Mouse (Mus musculus): ENCODE data around the gene Dhx38. TPM values are rescaled to one million over a fixed set of nuclear protein-coding genes. Genes with fewer than 3 reads are reported as not detected.

Gene Dhx38
- polyA plus RNA-seq, 1 experiment from 2014 or later, result 23.3 TPM

GRCm38 (mm10) chr8:109542748-109543519 lies 22.7 kb downstream of the Dhx38 start:
- no peak for ATAC-seq
- no peaks in the 10 kb centered on the region for H3K9me3 ChIP-seq (replicated peaks)
- WGBS, result 83% methylated on average over 8 of the region's 8 CpGs
- H3K4me1 ChIP-seq, result no peaks in the 10 kb centered on the region
- H3K27me3 ChIP-seq, result no peaks in the 10 kb centered on the region
- H3K9ac ChIP-seq, result no peak overlapping the region
- peaks cover 18% of the 10 kb centered on the region for H3K36me3 ChIP-seq (ENCODE audit: poor library complexity, severe bottlenecking)
- H3K4me2 ChIP-seq, result no peak overlapping the region
- H3K4me3 ChIP-seq, result no peak overlapping the region
- H3K27ac ChIP-seq, result no peak overlapping the region

DNA sequence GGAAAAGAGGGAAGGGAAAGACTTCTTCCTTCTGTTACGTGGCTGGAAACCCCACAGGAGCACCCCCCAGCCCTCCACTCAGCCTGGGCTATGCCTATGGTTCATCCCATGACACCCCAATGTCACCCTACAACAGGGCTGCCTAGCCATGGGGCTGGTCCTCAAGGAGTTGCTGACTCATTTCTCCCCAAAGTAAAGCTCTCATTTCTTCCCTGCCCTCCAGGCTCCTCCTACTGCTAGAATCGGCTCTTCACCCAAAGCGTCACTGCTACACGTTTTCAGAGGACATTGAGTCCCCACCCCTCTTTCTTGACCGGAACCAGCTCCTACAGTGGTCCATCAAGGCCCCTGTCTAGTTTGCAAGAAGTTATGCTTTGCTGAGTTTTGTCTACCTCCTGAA lies 23.5 kb downstream of the Dhx38 start:
- H3K4me3 ChIP-seq, result no peak overlapping the region
- H3K9me3 ChIP-seq (replicated peaks), result no peaks in the 10 kb centered on the region
- no peak overlapping the region for H3K4me2 ChIP-seq
- peaks cover 11% of the 10 kb centered on the region for H3K36me3 ChIP-seq (ENCODE audit: poor library complexity, severe bottlenecking)
- 75% methylated on average over 5 of the region's 5 CpGs for WGBS
- H3K27me3 ChIP-seq, result no peaks in the 10 kb centered on the region
- ATAC-seq, result no peak
- H3K27ac ChIP-seq, result no peak overlapping the region
- no peak overlapping the region for H3K9ac ChIP-seq
- no peaks in the 10 kb centered on the region for H3K4me1 ChIP-seq

GRCm38 (mm10) chr8:109536703-109537102 lies 29.0 kb downstream of the Dhx38 start:
- H3K4me1 ChIP-seq, result no peaks in the 10 kb centered on the region
- WGBS, result 6% methylated on average over 5 of the region's 5 CpGs
- no peak overlapping the region for H3K9ac ChIP-seq
- ATAC-seq, result peak; percentile 78
- H3K36me3 ChIP-seq (ENCODE audit: poor library complexity, severe bottlenecking), result no peaks in the 10 kb centered on the region
- H3K9me3 ChIP-seq (replicated peaks), result no peaks in the 10 kb centered on the region
- H3K27me3 ChIP-seq, result no peaks in the 10 kb centered on the region
- H3K4me2 ChIP-seq, result peak overlapping the region; percentile 29; the same call in 1 of the 2 replicates
- no peak overlapping the region; the same call in 1 of the 2 replicates for H3K27ac ChIP-seq
- no peak overlapping the region for H3K4me3 ChIP-seq

GRCm38 (mm10) chr8:109535140-109535990 lies 30.3 kb downstream of the Dhx38 start:
- Histone ChIP-seq H3K27me3 (no peaks in the 10 kb centered on the region), H3K9me3 (replicated peaks) (no peaks in the 10 kb centered on the region), H3K27ac (no peak overlapping the region), H3K4me3 (no peak overlapping the region), H3K9ac (no peak overlapping the region), H3K4me2 (no peak overlapping the region), H3K4me1 (no peaks in the 10 kb centered on the region), H3K36me3 (ENCODE audit: poor library complexity, severe bottlenecking) (no peaks in the 10 kb centered on the region)
- WGBS, result 92% methylated on average over 19 of the region's 19 CpGs
- no peak for ATAC-seq

- ATAC-seq, result no peak
- H3K27ac ChIP-seq, result no peak overlapping the region
Measured at GRCm38 (mm10) chr8:109524008-109524407, 41.7 kb downstream of the Dhx38 start.

DNA sequence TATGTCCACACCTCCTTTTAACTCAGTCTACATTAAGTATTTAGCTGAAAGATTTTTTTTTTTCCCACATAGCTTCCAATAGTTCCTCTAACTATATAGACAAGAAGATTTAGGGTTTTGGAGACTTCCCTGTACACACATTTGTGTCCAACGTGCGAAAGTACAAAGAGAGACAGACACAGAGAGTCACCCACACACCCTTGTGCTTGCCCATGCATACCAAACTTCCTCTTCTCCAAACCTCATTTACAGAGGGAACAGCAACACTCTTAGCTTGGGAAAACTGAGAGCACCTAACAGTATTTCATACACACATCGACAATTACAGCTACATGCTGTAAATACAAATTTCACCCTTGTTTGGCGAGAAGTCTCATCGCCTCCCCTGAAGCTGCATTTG lies 60.1 kb downstream of the Dhx38 start:
- no peak overlapping the region for H3K4me2 ChIP-seq
- no peak overlapping the region for H3K4me3 ChIP-seq
- H3K9ac ChIP-seq, result no peak overlapping the region
- no peaks in the 10 kb centered on the region for H3K4me1 ChIP-seq
- no peaks in the 10 kb centered on the region for H3K9me3 ChIP-seq (replicated peaks)
- no peaks in the 10 kb centered on the region for H3K36me3 ChIP-seq (ENCODE audit: poor library complexity, severe bottlenecking)
- no peak for ATAC-seq
- no peaks in the 10 kb centered on the region for H3K27me3 ChIP-seq
- H3K27ac ChIP-seq, result no peak overlapping the region
- 94% methylated on average over 5 of the region's 5 CpGs for WGBS

More at GRCm38 (mm10) chr8:109524008-109524407, 41.7 kb downstream of the Dhx38 start:
- Histone ChIP-seq H3K36me3 (ENCODE audit: poor library complexity, severe bottlenecking) (no peaks in the 10 kb centered on the region), H3K4me1 (no peaks in the 10 kb centered on the region), H3K4me3 (no peak overlapping the region), H3K9ac (no peak overlapping the region), H3K9me3 (replicated peaks) (no peaks in the 10 kb centered on the region), H3K27me3 (no peaks in the 10 kb centered on the region), H3K4me2 (no peak overlapping the region)
- 82% methylated on average over 2 of the region's 2 CpGs for WGBS

DNA sequence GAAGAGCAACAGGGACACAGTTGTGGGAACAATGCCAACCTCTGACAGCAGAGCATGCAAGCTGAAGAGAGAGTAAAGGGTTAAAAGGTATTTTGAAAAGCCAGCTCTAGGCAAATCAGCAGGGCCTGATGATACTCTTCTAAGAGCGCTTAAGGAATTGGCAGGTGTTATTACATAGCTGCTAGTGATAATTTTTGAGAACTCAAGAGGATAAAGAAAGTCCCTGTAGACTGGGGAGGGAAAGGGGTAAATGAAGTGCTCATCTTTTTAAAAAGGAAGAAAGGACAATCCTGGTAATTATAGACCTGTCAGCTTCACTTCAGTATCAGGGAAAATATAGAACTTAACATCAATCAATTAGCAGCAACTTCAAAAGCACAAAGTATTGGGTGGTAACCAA lies 62.1 kb downstream of the Dhx38 start:
- H3K36me3 ChIP-seq (ENCODE audit: poor library complexity, severe bottlenecking), result no peaks in the 10 kb centered on the region
- H3K27me3 ChIP-seq, result no peaks in the 10 kb centered on the region
- H3K4me3 ChIP-seq, result no peak overlapping the region
- H3K4me1 ChIP-seq, result 0 out of 2 replicates have a peak, but pooled peaks cover 3% of the 10 kb centered on the region
- H3K9ac ChIP-seq, result no peak overlapping the region
- WGBS, result 56% methylated on average over 1 of the region's 1 CpGs
- no peaks in the 10 kb centered on the region for H3K9me3 ChIP-seq (replicated peaks)
- no peak overlapping the region for H3K27ac ChIP-seq
- no peak overlapping the region for H3K4me2 ChIP-seq
- ATAC-seq, result no peak

DNA sequence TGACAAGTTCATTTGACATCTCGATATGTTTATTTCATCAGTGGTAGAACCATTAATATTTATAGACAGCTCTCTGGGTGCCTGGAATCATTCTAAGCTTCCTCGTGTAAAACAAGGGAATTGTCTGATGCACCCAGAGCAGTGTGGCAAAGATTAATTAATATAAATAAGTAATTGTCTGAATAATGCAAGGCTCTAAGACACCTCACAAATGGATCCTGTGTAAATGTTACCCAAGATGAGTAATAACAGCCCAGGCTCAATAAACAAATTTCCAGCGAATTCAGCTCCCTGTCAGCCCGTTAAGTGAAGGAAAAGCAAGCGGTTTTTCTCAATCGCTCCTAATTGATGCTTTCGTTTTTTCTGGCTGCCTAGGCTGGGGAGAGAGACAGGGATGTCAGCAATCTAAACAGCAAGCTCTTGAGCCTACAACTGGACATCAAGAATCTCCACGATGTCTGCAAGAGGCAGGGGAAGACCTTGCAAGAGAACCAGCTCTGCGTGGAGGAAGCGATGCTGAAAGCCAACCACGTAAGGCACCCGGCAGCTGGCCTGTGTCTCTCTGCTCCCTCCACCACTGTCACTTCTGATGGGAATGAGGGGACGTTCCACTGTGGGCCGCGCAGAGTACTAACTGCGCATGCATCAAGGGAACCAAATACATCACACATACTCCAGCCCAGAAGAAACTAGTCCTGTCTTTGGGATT lies 66.5 kb downstream of the Dhx38 start:
- Histone ChIP-seq H3K27me3 (no peaks in the 10 kb centered on the region), H3K36me3 (ENCODE audit: poor library complexity, severe bottlenecking) (no peaks in the 10 kb centered on the region), H3K9me3 (replicated peaks) (no peaks in the 10 kb centered on the region), H3K4me3 (no peak overlapping the region), H3K27ac (no peak overlapping the region; the same call in 1 of the 2 replicates), H3K4me1 (0 out of 2 replicates have a peak, but pooled peaks cover 12% of the 10 kb centered on the region), H3K4me2 (no peak overlapping the region), H3K9ac (no peak overlapping the region)
- no peak for ATAC-seq
- 81% methylated on average over 16 of the region's 16 CpGs for WGBS

Other genes starting within 250 kb of the Dhx38 start
- 0.32 and 0.44 TPM in 2 replicates for gene Pmfbp1, start 71.8 kb downstream of the Dhx38 start, polyA plus RNA-seq (2015; fragmentation: Nextera tagmentation; extraction: Ambion mirVana)
- 28.1 and 29.8 TPM in 2 replicates for gene Txnl4b, start within 50 bp of the Dhx38 start, polyA plus RNA-seq (2015; fragmentation: Nextera tagmentation; extraction: Ambion mirVana)
- gene Hp, start 13.3 kb upstream of the Dhx38 start, polyA plus RNA-seq (2015; fragmentation: Nextera tagmentation; extraction: Ambion mirVana), result 0.53 TPM in 1 of 2 replicates, not detected in the other
- gene Dhodh, start 42.8 kb upstream of the Dhx38 start, polyA plus RNA-seq (2015; fragmentation: Nextera tagmentation; extraction: Ambion mirVana), result 33.7 and 37.7 TPM in 2 replicates
- 0.09 and 0.12 TPM in 2 replicates for gene Pkd1l3, start 48.7 kb upstream of the Dhx38 start, polyA plus RNA-seq (2015; fragmentation: Nextera tagmentation; extraction: Ambion mirVana)
- 165 and 177 TPM in 2 replicates for gene Ist1, start 127.4 kb upstream of the Dhx38 start, polyA plus RNA-seq (2015; fragmentation: Nextera tagmentation; extraction: Ambion mirVana)
- gene Zfp821, start 139.7 kb upstream of the Dhx38 start, polyA plus RNA-seq (2015; fragmentation: Nextera tagmentation; extraction: Ambion mirVana), result 71.3 and 73.1 TPM in 2 replicates
- 4.0 and 4.6 TPM in 2 replicates for gene Atxn1l, start 171.9 kb upstream of the Dhx38 start, polyA plus RNA-seq (2015; fragmentation: Nextera tagmentation; extraction: Ambion mirVana)
- gene Ap1g1, start 212.7 kb upstream of the Dhx38 start, polyA plus RNA-seq (2015; fragmentation: Nextera tagmentation; extraction: Ambion mirVana), result 45.7 and 50.6 TPM in 2 replicates